Mouse (Mus musculus) cerebellum, postnatal 10 days (tissue): ENCODE measurements at regions not wholly inside any gene's neighbourhood (a gene's known extent, or its start where the extent isn't known, plus 50 kb on each side); places are given as distances from the start of the nearest gene placed in this dataset.

Experiments
- DNase-seq, 2 experiments: peaks; one replicate each; pipeline ENCODE4 v3.0.0; 2021; ENCODE audit warnings: mixed read lengths in 2 of 2

- DNase-seq = no peak
Measured at GRCm38 (mm10) chr13:102594201-102594600, 99.2 kb upstream of the Cd180 start.

- DNase-seq = no peak
Measured at GRCm38 (mm10) chr13:102595602-102596001, 97.8 kb upstream of the Cd180 start.

GRCm38 (mm10) chr13:102596101-102596500, 97.3 kb upstream of the Cd180 start:
- peak; percentile 69 to 74 for DNase-seq

GRCm38 (mm10) chr13:102598181-102598580, 95.2 kb upstream of the Cd180 start:
- no peak for DNase-seq

GRCm38 (mm10) chr13:102599602-102600001, 93.8 kb upstream of the Cd180 start:
- no peak for DNase-seq

GRCm38 (mm10) chr13:102600026-102600425, 93.3 kb upstream of the Cd180 start:
- no peak for DNase-seq

GRCm38 (mm10) chr13:102624461-102624860, 68.9 kb upstream of the Cd180 start:
- no peak for DNase-seq

- DNase-seq = peak; percentile 40 to 56
Measured at GRCm38 (mm10) chr13:102625171-102625835, 68.1 kb upstream of the Cd180 start.

GRCm38 (mm10) chr13:102625836-102626340, 67.5 kb upstream of the Cd180 start:
- no peak for DNase-seq

- DNase-seq = no peak
Measured at GRCm38 (mm10) chr13:102627786-102628185, 65.6 kb upstream of the Cd180 start.

GRCm38 (mm10) chr13:102629176-102629575, 64.2 kb upstream of the Cd180 start:
- no peak for DNase-seq

GRCm38 (mm10) chr13:102634236-102634957, 59.0 kb upstream of the Cd180 start:
- no peak for DNase-seq

GRCm38 (mm10) chr13:102636032-102636431, 57.3 kb upstream of the Cd180 start:
- no peak for DNase-seq

GRCm38 (mm10) chr13:102637059-102637458, 56.3 kb upstream of the Cd180 start:
- no peak for DNase-seq

GRCm38 (mm10) chr13:102639651-102640050, 53.7 kb upstream of the Cd180 start:
- no peak for DNase-seq

GRCm38 (mm10) chr13:102640171-102640570, 53.2 kb upstream of the Cd180 start:
- DNase-seq = no peak
